Mouse (Mus musculus): Measurements from ENCODE around the gene Trpc4ap.
"Not testable (repeated sequence)": the region's sequence is repeated elsewhere in the genome, so short reads cannot be mapped to it uniquely, and the experiment has no call there.

Trpc4ap gene

GRCm38 (mm10) chr2:155605236-155605589, 87.0 kb downstream of the Trpc4ap start:
- DNase-seq, result not testable (repeated sequence)

- DNase-seq, result no peak
Observed at GRCm38 (mm10) chr2:155604560-155605235, 87.5 kb downstream of the Trpc4ap start.

DNA sequence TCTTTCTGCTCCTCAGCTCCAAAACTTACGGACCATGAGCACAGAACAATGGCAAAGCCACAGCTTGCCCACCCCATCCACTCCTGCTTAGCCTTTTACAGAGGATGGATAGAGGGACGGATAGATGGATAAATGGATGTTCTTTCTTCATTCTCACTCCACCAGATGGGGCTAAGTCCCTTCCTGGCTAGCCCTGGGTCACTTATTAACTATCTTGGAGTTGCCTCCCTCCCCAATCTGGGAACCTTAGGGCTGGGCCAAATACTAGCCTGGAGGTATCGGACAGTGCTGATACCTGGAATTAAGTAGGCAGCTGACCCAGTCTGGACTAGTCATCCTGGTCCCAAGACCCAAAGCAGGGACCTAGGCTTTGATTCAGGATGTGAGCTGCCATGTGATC, 88.5 kb downstream of the Trpc4ap start:
- DNase-seq, result no peak

- no peak for DNase-seq
Observed at GRCm38 (mm10) chr2:155595516-155595915, 96.7 kb downstream of the Trpc4ap start.

DNA sequence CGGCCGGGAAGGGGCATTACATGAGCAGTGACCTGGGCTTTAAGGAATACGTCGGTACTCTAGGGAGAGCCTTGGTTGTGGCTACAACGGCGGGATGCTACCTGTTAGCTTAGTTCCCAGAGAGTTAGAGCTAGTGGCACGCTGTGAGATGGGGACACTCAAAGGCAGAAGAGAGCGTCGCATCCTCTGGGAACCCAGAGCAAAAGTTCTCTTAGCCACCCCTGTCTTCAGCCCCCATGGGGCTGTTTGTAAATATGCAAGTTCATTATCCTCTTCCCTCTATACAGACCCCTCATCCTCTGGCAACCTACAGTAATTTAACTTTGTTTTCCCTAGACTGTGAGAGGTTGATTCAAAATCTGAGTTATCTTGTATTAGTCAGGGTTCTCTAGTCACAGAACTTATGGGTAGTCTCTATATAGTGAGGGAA, 99.3 kb downstream of the Trpc4ap start:
- DNase-seq, result no peak

GRCm38 (mm10) chr2:155592137-155592853, 99.9 kb downstream of the Trpc4ap start, which contains the start of gene Gss:
Gene Gss, minus strand, starts transcription at chr2:155592810.
- peak; percentile 100 for DNase-seq

GRCm38 (mm10) chr2:155591676-155592075, 100.5 kb downstream of the Trpc4ap start:
- DNase-seq, result no peak

DNA sequence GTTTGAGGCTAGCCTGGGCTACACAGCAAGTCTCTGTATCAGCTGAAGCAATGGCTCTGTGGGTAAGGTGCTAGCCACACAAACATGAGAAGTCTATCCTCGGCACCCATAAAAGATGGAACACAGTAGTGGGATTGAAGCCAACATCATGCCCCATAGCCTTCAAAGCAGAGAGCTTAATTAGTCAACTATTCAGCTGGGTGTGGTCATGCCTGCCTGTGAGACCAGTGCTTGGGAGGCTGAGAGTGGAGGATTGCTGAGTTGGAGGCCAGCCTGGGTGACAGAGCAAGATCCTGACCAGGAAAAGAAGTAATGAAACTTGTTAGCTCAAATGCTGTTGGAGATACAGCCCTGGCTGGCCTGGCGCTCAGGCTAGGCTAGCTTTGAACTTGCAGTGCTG, 101.3 kb downstream of the Trpc4ap start:
- DNase-seq, result no peak

DNA sequence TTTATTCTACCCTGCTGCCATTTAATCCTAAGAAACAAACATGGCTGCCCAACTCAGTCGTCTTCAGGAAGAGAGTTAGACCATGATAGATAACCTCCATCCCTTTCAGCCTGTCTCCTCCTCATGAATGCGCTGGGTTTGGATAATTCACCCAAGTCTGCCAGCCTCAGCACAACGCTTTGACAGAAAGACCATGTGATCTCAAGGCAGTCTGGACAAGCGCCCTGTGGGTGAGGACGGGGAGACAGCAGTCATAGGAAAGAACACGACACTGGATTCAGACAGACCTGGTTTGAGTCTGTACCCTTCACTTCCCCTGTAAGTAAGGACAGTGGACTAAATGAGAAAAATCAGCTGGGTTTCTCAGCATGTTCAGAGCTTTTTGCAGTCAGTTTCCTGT, 102.7 kb downstream of the Trpc4ap start:
- DNase-seq, result no peak

DNA sequence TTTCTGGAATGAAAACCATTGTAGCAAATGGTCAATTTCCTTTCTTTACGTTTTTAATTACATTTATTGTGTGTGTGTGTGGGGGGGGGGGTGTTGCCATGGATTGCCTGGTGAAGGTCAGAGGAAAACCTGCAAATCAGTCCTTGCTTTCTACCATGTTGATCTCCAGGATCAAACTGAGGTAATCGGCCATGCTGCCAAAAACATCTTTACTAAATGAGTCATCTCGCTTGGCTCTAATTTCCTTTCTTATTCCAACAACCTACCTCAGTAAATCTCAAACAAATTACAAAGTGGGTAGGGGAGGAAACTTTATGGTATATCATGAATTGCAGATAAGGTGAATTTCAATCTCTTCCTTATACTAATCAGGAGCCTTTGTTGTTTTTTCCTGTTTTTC, 104.0 kb downstream of the Trpc4ap start:
- DNase-seq, result no peak

DNA sequence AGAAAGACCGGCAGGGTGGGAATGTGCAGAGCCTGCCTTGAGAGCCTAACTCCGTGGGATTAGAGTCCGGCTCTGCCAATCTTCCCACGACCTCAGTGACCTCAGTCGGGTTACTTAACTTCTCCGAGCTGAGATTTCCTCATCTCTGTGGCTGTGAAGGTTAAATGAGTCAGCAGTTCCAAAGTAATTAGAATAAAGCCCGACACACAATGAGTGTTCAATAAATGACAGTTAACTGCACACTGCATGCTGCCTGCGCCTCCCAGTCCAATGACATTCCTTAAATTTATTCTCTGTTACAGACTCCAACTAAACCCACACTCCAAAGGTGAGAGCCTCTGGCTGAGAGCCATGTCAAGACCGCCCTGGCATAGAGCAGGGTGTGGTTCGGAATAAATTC, 106.7 kb downstream of the Trpc4ap start:
- DNase-seq, result no peak

DNA sequence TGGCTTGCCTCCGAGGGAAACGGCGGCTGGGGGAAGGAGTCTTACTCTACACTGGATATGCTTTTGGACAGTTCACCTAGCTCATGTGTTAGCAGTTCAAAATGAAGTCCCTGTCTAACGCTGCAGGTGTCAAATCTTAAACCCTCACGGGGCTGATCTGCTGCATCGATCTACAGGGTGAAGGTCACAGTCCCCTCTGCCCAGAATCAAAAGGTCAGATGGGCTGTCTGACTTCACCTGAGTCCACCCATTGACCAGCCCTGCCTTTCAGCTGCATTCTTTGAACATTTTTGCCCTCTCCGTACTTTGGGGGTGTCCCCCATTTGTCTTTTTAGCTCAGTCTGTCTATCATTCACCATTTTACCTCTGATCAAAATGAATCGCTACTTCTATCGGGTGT, 107.1 kb downstream of the Trpc4ap start:
- no peak for DNase-seq

All from cerebellum, postnatal 14 days (tissue).